Mouse (Mus musculus): ENCODE measurements around the gene Agr2. TPM values are rescaled to one million over a fixed set of nuclear protein-coding genes. Genes with fewer than 3 reads are reported as not detected.
A peak's percentile ranks its signal among the peaks of the same experiment; 100 is the strongest.

The Agr2 gene
- total RNA-seq (2021), result not detected
- long read RNA-seq, experiment 1, result 0 reads
- long read RNA-seq, experiment 2, result 0 reads

DNA sequence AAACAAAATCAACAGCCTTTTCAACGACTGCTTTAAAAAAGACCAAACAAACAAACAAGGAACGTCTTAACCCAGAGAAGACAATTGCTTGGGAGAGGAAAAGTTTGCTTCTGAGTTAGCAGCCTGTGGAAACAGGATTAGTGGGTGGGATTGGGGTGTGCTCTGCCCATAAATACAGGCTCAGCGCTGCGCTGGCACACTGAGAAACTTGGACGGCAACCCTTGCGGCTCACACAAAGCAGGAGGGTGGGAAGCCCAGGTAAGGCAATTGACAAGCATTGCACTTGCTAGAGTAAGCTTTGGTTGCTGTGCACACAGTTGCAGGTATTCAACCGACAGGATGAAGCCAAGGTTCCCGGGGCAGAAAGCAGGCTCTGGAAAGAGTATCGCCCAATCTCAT lies at the start of gene Agr2:
Agr2 (plus strand) TSS at position 197 of the 400 bp plus-strand sequence.
- no peak for DNase-seq (ENCODE audit: extremely low spot score in 1 of 2, low spot score in 2 of 2)
- Histone ChIP-seq H3K27ac (no peak within 1 kb of the TSS), H3K4me3 (no peak within 1 kb of the TSS)
- no peak for TF ChIP-seq CTCF (IDR thresholded peaks at IDR 0.05)
- intact Hi-C loops (cut with DNase I), result no loop called here

DNA sequence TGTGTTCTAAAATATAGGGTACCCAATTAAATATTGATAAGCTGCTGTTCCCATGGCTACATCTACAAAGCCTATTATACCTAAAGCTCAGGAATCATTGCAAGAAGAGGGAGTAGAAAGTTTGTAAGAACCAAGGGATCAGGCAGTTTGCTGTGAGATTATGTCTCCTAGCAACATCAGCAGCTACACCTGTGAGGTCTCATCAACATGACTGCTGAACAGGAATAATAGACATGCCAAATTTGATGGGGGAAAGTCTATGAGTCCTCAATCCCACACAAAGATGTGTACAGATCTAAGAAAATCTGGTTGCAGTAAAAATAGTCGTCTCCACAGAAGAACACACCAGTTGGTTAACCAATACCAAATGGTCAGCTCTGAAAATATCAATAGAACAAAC lies 41.0 kb upstream of the Agr2 start:
- intact Hi-C loops (cut with DNase I), result no loop called here
- no peak for TF ChIP-seq CTCF (IDR thresholded peaks at IDR 0.05)

DNA sequence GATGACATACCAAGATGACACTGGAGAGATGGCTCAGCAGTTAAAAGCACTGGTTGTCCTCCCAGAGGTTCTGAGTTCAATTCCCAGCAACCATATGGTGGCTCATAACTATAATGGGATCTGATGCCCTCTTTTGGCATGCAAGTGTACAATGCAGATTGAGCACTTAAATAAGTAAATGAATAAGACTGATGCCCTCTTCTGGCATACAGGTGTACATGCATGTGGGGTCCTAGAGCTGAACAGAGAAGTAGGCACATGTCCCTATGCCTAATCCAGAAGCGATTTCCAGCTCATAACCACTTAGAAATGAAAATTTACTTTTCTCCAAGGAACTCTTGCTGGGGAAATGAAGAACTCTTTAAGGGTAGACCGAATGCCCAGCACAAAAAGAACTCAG lies 35.5 kb upstream of the Agr2 start:
- intact Hi-C loops (cut with DNase I), result no loop called here
- Histone ChIP-seq H3K4me3 (no peak overlapping the region), H3K27ac (no peak overlapping the region)
- no peak for DNase-seq (ENCODE audit: extremely low spot score in 1 of 2, low spot score in 2 of 2)
- peak; percentile 42 for TF ChIP-seq CTCF (IDR thresholded peaks at IDR 0.05)

More for the DNA sequence above, 41.0 kb upstream of the Agr2 start:
- Histone ChIP-seq H3K4me3 (no peak overlapping the region), H3K27ac (no peak overlapping the region)
- DNase-seq (ENCODE audit: extremely low spot score in 1 of 2, low spot score in 2 of 2), result no peak

DNA sequence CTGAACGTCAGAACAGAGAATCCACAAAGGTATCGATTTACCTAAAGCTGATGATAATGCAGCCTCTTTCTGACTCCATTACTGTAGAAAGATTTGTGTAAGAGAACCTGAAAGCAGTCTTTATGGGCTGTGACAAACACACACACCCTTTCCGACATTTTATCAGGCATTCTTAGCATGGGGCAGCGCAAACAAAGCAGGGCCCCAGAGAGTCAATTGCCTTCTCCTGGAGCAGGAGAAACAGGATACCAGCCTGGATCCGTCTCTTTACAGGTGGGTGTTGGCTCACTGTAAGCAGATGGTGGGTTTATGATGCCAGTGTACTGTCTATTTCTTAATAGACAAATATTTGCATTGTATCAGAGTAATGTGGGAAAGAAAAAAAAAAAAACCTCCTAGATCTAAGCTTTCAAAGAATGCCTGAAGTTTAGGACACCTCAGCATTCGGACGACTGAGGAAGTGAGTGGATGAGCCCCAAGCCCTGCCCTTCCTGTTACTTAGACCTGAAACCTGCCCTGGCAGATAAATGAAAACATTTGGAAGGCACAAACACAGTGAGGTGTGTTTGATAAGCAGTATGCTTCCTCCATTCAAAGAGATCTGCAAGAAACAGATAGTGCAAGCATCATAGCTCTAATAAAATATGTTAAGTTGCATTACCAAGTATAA lies 26.5 kb upstream of the Agr2 start:
- Histone ChIP-seq H3K27ac (no peak overlapping the region), H3K4me3 (no peak overlapping the region)
- no peak for DNase-seq (ENCODE audit: extremely low spot score in 1 of 2, low spot score in 2 of 2)
- intact Hi-C loops (cut with DNase I), result no loop called here
- no peak for TF ChIP-seq CTCF (IDR thresholded peaks at IDR 0.05)

DNA sequence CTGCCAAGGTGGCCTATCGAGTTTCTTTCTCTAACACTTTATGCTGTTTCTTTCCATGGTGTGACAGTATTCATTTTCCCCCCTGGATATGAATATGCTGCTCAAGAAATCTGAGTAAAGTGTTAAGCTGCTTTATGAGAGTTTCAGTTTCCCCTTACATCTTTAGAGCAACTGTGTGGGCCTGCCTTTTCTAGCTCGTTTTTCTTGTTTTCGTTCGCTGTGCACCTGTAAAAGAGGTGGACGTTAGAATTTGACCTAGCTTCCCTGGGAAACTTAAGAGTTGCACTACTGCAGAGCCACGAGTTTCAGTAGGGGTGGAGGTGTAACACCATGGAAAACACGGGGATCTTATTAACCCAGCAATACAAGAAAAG lies 26.0 kb upstream of the Agr2 start:
- no peak for DNase-seq (ENCODE audit: extremely low spot score in 1 of 2, low spot score in 2 of 2)
- intact Hi-C loops (cut with DNase I), result loop anchor here (1.0 kb wide), 1 partner anchor 7 kb away; no protein-coding TSS in a partner anchor
- TF ChIP-seq CTCF (IDR thresholded peaks at IDR 0.05), result no peak
- H3K27ac ChIP-seq, result no peak overlapping the region
- no peak overlapping the region for H3K4me3 ChIP-seq

DNA sequence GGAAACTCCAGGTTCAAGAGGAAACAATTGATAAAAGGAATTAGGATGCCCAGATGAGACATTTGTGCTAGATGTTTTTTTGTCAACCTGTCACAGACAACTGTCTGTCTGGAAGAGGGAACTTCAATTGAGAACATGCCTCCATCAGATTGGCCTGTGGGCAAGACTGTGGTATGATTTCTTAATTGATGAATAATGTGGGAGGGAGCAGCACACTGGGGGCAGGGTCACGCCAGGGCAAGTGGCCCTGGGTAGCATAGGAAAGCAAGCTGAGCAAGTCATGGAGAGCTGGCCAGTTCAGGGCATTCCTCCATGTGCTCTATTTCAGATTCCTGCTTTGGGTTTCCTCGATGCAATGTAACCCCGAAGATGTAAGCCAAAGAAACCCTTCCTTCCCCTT lies 16.8 kb upstream of the Agr2 start:
- DNase-seq (ENCODE audit: extremely low spot score in 1 of 2, low spot score in 2 of 2), result no peak
- no peak for TF ChIP-seq CTCF (IDR thresholded peaks at IDR 0.05)
- intact Hi-C loops (cut with DNase I), result no loop called here
- no peak overlapping the region for H3K27ac ChIP-seq
- H3K4me3 ChIP-seq, result no peak overlapping the region

DNA sequence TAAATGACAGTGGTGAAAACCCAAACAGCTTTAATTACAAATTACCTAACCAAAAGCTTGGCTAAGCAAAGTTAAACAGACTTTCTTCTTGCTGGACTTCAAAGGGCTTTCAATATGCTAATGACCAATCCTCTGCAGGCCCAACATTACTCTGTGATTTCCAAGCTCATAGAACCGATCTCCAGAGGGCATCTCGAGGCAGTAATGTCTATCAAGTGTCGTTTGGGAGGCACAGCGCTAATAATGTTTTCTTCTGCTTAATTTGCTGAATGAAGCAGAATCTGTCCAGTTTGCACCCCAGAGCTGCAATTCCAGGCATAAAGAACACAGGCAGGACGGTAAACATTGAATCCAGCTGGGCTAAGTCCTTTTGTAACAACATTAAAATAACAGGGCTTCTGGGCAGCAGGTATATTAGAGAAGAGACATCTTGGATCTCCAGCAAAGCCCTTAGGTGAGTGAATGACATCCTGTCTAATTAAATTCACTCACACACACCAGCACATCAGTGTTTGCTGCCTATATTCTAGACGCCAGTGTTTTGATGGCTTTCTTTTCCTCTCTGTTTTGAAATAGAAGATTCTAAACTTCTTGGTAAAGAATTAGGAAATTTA lies 15.0 kb upstream of the Agr2 start:
- no peak overlapping the region for H3K4me3 ChIP-seq
- no peak for TF ChIP-seq CTCF (IDR thresholded peaks at IDR 0.05)
- DNase-seq (ENCODE audit: extremely low spot score in 1 of 2, low spot score in 2 of 2), result no peak
- intact Hi-C loops (cut with DNase I), result no loop called here
- no peak overlapping the region for H3K27ac ChIP-seq

DNA sequence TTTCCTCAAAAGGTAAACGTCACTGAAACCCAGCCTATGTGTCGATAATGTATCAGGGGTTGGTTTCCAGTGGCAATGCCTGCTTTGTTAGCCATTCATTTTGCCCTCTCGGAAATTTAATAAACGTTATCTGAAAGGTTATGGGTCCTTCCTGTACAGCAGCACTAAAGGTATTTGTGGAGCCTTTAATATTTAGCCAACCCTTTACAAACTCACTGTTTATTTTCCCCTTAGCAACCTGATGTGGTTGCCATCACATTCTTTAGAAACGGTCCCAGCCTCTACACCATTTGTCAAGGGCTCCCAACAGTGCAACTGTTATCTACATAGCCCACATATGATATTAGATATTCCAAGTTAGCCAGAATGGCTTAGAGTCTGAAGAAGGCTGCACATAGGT lies 13.1 kb upstream of the Agr2 start:
- intact Hi-C loops (cut with DNase I), result no loop called here
- H3K27ac ChIP-seq, result no peak overlapping the region
- no peak for TF ChIP-seq CTCF (IDR thresholded peaks at IDR 0.05)
- no peak for DNase-seq (ENCODE audit: extremely low spot score in 1 of 2, low spot score in 2 of 2)
- H3K4me3 ChIP-seq, result no peak overlapping the region

DNA sequence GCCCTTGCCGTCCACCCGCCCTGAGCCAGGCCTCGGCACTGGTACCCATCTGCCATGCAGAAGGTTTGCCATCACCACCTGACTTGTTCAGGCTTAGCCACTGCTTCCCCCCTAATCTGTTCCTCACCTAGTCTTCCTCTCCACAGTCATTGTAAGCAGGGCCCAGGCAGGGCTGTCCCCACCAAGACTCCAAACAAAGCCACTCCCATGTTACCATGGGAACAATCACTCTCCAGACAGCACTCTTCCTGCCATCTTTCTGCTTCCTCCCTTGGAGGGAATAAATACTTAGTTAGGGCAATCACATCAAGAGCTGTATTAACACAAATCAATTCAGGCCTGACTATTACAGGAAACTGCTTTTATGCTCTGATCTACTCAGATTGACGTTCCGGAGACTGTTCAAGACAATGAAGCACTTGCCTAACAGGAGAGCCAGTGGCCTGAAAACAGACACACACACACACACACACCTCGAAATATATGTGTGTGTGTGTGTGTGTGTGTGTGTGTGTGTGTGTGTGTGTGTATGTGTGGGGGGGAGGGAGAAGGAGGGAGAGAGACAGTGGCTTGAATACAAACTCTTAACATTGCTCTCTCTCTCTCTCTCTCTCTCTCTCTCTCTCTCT lies 10.9 kb upstream of the Agr2 start:
- no peak for DNase-seq (ENCODE audit: extremely low spot score in 1 of 2, low spot score in 2 of 2)
- Histone ChIP-seq H3K4me3 (no peak overlapping the region), H3K27ac (no peak overlapping the region)
- TF ChIP-seq CTCF (IDR thresholded peaks at IDR 0.05), result no peak
- intact Hi-C loops (cut with DNase I), result no loop called here

DNA sequence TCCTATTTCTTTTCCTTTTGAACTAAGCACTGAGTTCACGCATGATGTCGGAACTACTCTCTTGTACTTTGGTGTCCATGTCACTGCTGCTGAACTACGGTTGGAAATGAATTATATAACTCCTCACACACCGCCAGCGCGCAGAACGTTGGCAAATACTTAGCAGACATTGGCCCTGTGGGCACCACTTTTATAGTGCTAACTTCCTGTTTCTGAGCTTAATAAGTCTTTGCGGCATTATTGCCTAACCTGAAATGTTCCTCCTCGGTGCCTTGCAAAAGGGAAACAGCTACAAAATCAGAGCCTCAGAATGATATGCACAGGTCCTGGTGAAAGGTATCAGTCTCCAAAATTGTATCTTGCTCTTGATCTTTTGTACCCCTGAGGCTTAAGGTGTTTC lies 9.2 kb upstream of the Agr2 start:
- TF ChIP-seq CTCF (IDR thresholded peaks at IDR 0.05), result no peak
- H3K4me3 ChIP-seq, result no peak overlapping the region
- intact Hi-C loops (cut with DNase I), result no loop called here
- no peak for DNase-seq (ENCODE audit: extremely low spot score in 1 of 2, low spot score in 2 of 2)
- no peak overlapping the region for H3K27ac ChIP-seq

DNA sequence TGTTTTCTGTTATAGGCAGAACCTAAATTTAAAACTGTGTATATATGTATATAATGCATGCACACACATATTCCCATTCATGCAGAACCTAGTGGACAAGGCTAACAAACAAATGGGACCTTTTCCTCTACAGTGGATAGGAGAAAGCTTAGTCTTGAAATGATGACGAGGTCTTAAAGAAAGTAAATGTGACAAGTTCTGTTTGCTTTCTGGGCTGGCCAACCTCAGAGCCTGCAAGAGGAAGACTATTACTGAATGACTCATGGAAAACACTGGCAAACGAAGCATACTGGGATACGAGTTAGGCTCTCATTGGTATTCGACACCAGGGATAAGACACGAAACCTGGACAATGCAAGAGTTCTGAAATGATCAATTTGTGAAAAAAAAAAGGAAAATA lies 8.0 kb upstream of the Agr2 start:
- intact Hi-C loops (cut with DNase I), result no loop called here
- Histone ChIP-seq H3K4me3 (no peak overlapping the region), H3K27ac (no peak overlapping the region)
- DNase-seq (ENCODE audit: extremely low spot score in 1 of 2, low spot score in 2 of 2), result no peak
- TF ChIP-seq CTCF (IDR thresholded peaks at IDR 0.05), result no peak

DNA sequence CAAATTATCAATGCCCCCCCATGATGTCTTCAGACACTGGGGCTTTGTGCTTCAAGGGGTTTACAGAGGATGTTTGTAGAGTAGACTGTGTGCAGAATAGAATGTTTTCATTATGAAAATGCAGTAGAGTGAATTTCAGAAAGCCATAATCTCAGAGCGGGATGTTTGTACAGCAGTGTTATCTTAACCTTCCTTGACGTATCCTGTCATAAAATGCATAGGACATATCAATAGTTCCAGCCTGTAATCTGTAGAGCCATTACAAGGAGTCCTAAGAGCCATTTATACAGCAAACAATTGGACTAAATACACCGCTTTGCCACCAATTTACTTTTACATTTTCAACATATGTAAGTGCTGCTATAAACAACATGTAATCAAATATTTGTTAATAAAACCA lies 876 bp downstream of the Agr2 start:
- intact Hi-C loops (cut with DNase I), result no loop called here
- no peak for DNase-seq (ENCODE audit: extremely low spot score in 1 of 2, low spot score in 2 of 2)
- no peak for TF ChIP-seq CTCF (IDR thresholded peaks at IDR 0.05)
- Histone ChIP-seq H3K4me3 (no peak overlapping the region), H3K27ac (no peak overlapping the region)

DNA sequence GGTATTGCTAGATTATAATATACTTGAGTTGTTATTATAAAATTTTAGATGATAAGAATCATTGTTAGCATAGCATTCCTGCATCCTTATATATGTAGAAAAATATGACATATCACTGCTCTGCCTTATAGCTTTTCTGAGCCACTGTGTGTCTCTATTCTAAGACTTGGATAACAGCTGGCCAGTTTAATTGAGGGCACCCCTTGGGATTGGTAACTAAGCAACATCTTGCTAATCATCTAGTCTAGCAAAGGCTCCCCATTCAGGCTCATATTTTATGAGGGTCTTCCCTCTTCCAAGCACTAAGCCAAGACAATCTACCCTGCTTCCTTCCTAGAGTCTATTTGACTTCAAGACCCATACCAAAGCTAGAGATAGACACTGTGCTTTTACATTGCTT lies 1.4 kb downstream of the Agr2 start:
- intact Hi-C loops (cut with DNase I), result no loop called here
- no peak for TF ChIP-seq CTCF (IDR thresholded peaks at IDR 0.05)

More for the DNA sequence above, 1.4 kb downstream of the Agr2 start:
- no peak for DNase-seq (ENCODE audit: extremely low spot score in 1 of 2, low spot score in 2 of 2)
- no peak overlapping the region for H3K4me3 ChIP-seq
- H3K27ac ChIP-seq, result no peak overlapping the region
